Mouse (Mus musculus): ENCODE data around the gene Gm13084.
"Not testable (repeated sequence)": the region's sequence is repeated elsewhere in the genome, so short reads cannot be mapped to it uniquely, and the experiment has no call there.

Gene Gm13084

DNA sequence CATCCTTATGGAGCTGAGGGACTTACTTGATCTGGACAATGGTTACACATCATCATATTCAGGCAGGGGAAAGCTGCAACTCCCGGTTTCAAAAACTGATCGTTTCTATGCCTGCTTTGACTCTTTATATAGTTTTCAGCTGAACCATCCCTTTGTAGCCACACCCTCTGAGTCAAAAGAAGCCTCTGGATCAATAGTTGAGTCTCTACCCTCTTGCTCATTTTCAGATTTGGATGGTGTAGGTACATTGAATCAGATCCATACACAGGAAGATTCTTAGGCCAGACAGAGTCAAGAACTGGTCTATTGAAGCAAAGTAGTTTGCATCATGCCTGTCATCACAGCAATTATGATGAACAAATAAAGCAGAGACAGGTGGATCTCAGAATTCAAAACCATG, at the start of gene Gm13084:
TSS of gene Gm13084 (minus strand) at position 101 of the 400 bp plus-strand sequence.
- ChIA-PET POLR2A (no interaction called here), CTCF (no interaction called here)

DNA sequence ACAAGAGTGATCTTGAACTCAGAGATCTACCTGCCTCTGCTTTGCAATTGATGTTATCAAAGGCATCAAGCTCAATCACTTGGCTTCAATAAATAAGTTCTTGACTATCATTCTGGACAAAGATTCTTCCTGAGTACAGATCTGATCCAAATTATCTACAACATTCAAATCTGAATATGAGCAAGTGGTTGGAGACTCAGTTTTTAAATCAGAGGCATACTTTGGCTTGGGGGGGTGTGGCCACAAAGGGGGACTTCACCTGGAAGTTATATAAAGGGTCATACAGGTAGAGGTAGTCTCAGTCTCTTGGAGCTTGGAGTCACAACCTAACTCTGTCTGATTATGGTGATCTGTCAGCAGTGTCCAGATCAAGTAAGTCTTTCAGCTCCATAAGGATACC, 30.3 kb upstream of the Gm13084 start, which contains the start of gene Gm13103:
TSS of gene Gm13103 (plus strand) at position 301 of the 400 bp plus-strand sequence.
- CTCF ChIA-PET: interaction anchor here in 1 of 4 experiments (0.7 kb wide), 1 partner anchor 557 kb away, joined by 5 read pairs; no protein-coding TSS in a partner anchor
- POLR2A ChIA-PET: not testable (repeated sequence)

DNA sequence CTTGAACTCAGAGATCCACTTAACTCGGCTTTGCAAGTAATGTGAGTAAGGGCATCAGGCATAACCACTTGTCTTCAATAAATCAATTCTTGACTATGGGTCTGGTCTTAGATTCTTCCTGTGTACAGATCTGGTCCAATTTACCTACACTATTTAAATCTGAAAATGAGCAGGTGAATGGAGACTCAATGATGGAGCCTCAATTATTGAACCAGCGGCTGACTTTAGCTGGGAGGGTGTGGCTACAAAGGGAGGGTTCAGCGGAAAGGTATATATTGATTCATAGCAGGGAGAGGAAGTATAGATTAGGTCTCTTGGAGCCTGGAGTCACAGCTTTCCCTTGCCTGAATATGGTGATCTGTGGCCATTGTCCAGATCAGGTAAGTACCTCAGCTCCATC, 26.8 kb downstream of the Gm13084 start, which contains the start of gene Gm13023:
TSS of gene Gm13023 (plus strand) at position 301 of the 400 bp plus-strand sequence.
- CTCF ChIA-PET, POLR2A ChIA-PET: not testable (repeated sequence)

Data from embryonic stem cell, embryonic (primary cell).